Mouse (Mus musculus) kidney, adult 8-10 months (tissue): ENCODE results near the gene Arl6ip5.
A peak's percentile ranks its signal among the peaks of the same experiment; 100 is the strongest.

Experiments
- DNase-seq, 2 experiments: peaks; one replicate each; pipeline ENCODE4 v3.0.0; 2022

The Arl6ip5 gene

DNA sequence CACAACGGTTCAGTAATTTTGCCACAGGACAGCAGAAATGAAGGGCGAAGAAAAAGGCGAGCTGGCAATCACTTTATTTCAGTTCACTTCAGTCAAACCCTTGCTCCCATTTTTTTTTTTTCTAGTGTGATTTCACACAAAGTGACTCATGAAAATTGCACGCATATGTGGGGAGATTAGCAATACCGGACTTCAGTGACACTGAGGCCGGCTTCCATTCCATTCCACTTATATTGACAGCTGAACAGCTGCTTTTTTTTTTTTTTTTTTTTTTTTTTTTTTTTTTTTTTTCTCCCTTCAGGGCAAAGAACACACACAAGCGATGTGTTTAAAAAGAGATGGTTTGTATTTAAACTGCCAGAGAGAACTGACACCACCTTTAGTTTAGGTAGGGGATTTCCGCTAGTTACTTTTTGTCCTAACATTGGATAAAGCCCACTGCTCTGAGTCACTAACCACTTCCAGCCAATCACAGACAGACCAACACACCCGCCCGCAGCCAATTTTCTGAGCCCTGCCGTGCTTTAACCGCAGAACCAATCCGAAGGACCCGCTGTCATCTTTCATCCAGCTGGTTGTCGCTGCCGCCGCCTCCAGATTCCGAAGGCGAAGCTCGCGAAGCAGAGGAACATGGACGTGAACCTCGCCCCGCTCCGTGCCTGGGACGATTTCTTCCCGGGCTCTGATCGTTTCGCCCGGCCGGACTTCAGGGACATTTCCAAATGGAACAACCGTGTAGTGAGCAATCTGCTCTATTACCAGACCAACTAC lies at the start of gene Arl6ip5:
Arl6ip5 (plus strand) TSS at position 499 of the 771 bp plus-strand sequence.
- peak; percentile 89 to 91 for DNase-seq

DNA sequence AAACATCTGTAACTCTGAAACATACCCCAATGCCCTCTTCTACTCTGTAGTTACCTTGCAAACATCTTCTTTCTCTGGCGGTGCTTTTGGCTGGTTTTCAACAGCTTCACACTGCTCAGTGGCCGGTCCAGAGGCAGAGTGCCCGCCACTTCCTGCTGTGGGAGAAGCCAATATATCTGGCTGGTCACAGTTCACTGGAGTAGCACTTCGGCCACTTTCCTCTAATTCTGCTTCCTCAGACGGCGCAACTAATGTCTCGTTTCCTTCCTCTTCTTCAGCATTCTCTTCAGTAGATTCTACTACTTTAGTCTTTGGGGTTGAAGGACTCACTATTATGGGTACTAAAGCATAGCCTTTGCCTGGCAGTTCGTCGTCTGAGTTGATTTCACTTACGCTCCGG lies 34.8 kb upstream of the Arl6ip5 start:
- peak; percentile 56 to 64 for DNase-seq

DNA sequence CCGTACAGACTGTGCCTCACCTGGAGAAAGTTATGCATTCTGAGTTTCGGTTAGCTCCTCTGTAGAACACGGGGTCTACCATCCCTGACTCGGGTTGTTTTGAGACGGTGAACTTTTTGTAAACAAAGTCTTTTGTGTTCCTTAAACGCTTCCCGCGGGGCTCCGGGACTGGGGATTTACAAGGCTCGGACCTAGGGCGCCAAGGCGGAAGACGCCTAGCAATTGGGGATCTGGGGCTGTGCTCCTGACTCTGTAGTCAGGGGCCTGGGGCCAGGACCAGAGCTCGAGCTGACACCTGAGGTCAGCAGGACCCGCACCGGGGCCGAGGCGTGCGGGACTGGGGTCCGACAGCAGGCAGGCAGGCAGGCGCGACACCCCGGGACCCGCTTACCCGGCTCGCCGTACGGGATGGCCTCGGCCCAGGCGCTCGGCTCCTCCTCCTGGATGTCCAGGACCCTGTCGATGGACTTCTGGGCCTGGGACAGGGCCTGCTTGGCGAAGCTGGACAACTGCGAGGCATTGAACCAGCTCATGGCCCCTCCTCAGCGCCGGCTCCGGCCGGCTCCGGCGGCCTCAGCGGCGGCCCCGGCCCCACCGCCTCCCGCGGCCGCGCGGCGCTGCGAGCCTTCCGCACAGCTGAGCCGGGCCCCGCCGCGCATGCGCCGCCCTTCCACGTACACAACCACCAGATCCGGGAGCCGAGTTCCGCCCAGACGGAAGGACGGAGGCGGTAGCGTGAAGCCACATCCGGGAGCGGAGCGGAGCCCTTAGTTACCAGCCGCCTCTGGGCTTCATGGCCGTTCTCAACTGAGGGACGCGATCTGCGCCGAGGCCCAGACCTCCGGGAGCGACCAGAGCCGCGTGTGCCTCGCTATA lies 31.8 kb upstream of the Arl6ip5 start, which contains the start of gene Tmf1:
Tmf1 (minus strand) TSS at position 632 of the 876 bp plus-strand sequence.
- peak; percentile 95 to 96 for DNase-seq

DNA sequence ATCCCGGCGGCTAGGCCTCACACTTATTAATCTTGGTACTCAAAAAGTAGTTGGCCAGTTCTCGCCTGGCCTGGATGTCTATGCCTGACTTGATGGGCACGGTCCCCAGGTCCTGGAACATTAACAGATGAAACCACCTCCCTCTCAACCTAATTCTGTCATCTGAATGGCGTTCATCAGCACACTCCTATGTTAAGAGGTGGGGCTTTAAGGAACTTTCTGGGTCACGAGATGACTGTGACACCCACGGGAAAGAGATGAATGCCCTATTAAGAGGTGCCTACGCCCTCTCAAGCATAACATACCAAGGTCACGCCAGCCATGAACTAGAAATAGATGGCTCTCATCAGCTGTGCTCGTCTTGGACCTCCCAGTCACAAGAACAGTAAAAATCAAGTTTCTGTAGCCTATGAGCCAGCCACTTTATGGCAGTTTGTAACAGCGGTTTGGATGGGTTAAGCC lies 31.1 kb upstream of the Arl6ip5 start:
- no peak for DNase-seq

DNA sequence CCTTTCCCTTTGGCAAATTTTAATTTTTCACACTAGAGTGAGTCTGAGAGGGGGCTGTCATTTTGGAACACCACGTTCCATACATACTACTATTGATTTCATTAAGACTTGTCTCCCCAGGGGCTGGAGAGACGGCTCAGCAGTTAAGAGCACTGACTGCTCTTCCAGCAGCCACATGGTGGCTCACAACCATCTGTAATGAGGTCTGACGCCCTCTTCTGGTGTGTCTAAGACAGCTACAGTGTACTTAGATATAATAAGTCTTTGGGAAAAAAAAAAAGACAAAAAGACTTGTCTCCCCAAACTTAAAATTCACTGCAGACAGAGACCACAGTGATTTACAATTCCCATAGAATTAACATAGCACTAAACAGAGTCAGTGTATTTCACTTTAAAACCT lies 10.1 kb upstream of the Arl6ip5 start:
- DNase-seq: no peak

DNA sequence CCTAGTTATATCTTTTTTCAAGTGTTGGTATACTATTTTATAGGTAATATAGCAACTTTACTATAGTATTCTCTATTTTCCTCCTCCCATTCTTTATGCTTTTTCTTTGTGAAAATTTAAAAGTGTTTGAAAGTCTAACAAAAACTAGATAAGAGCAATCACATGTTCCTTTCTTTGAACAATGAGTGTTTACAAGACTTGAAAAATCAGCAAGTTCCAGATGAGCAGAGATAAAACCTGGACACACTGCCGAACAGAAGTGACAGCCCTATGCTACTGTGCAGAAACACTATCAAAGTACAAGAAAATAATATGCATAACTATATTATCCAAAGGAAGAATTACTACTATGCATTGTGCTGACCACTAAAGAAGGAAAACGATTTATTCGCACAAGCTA lies 8.0 kb upstream of the Arl6ip5 start:
- no peak for DNase-seq

DNA sequence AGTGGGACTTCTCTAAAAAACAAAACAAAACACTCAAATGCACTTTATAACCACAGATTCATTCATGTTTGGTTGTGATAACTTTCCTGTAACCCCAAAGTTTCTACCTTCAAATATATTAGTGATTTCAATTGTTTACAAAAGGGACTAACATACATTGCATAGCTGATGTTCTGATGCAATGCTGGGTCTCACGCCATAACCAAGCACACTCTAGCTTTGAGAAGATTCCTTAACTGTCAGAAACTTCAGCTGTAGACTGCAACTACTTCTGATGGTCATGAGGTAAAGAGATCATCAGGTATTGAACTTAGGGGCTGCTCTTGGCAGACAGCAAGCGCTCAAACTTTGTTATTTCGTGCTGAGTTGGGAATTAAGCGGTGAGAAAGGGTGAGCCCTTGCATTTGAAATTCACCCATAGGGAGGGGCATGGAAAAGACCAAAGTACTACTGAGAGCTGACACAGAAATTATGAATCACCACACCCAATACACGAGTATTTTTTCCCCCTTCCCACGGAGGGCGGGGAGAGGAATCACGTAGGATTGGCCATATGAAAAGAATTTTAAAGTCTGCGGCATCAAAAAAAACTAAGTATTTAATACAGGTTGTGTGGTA lies 6.1 kb upstream of the Arl6ip5 start:
- DNase-seq: no peak

DNA sequence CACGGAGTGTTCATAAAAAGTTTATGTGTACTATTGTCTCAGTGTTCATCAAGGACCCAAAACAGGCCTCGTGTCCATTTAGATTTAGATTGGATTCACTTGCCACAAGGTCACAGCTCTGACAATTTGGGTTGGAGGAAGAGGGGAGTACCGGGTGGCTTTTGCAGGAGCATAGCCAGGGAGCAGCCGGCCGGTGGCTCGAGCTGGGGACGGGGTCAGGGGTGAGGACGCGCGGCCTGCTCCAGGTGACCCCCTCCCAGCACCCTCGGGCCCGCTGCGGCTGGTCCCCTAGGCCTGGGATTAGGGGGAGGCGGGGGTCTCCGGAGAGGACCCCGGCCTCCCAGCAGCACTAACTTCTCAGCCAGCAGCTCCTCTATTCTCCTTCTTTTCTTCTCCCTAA lies 5.5 kb upstream of the Arl6ip5 start:
- peak; percentile 27 to 32 for DNase-seq

DNA sequence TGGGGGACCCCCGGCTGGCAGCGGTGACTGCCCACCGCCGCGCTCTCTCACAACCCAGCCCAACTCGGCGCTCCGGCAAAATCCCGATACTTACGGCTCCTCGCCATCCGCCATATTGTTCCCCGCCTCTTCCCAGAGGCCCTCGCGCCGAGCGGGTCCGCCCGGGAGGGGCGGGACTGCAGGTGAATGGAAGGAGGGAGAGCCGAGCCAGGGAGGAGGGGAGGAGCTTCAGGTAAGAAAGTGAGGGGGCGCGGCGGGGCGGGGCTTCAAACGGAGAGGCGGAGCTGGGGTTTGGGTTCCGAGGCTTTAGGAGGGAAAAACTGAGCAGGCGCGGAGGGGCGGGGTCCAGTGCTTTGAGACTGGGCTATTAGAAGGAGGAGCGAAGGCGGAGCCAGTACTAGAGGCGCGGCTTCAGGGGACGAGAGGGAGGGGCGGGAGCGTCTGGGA lies 5.0 kb upstream of the Arl6ip5 start, which contains the start of gene Uba3:
Uba3 (minus strand) TSS at position 209 of the 447 bp plus-strand sequence.
- DNase-seq: peak; percentile 99 to 100

DNA sequence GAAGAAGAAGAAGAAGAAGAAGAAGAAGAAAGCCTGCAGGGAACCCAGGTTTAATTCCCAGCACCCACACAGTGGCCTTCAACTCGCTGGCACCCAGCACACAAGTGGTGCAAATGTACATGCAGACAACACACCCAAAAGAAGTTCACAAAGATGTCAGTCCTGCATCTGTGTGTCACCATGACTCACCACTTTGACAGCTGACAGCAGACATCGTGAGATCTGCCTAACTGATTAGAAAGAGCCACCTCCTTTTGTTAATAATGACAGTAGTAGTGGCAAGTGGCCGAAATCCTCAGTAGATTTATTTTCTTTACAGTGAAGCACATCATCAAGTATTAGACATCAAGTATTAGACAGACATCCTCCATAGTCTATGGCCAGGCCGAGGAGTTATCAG lies 3.4 kb upstream of the Arl6ip5 start:
- DNase-seq: no peak

DNA sequence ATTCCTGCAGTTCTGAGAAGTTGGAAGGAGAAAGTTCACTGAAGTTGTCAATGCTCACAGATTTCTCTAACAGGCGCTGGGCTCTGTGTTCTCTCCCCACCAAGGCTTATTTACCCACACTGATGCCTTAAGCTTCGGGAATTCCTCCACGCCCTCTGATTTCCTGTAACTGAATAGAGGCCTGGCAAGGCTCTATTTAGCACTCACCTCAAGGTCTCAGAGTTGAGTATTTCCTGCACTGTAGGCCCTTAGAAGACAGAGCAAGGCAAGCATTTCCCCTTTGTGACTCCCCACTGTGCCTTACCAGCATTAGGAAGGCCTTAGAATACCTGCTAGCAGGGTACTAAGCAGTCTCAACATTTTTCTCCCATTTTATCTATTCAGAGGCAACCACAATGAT lies 2.1 kb upstream of the Arl6ip5 start:
- no peak for DNase-seq

DNA sequence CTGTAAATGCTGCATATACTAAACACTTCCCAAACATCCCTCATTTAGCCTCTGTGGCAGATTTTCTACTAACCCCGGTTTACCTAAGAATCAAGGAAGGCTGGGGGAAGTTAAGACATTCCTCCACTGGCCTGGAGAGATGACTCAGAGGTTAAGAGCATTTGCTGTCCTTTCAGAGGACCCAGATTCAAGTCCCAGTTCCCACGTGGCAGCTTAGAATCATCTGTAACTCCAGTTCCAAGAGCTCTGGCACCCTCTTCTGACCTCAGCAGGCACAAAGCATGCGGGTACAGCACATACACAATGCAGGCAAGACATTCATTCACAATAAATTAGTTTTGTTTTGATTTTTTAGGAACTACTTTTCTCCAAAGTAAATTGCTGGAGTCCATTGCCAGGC lies 1.3 kb upstream of the Arl6ip5 start:
- DNase-seq: no peak

DNA sequence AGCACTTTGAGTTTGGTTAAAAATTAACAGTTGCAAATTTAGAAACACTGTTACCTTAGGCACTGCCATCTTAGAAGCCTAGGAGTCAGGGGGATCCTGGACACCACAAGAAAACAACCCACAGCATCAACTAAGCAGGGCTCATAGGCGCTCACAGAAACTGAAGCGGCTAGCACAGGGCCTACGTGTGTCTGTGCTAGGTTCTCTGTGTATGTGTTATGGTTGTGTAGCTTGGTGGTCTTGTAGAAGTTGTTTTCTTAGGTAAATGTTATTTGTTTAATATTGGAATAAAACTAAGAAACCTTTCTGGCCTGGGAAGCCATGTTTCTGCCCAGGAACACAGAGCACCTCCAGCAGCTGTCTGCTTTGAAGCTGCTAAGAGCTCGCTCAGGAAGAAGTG lies 738 bp upstream of the Arl6ip5 start:
- DNase-seq: no peak

DNA sequence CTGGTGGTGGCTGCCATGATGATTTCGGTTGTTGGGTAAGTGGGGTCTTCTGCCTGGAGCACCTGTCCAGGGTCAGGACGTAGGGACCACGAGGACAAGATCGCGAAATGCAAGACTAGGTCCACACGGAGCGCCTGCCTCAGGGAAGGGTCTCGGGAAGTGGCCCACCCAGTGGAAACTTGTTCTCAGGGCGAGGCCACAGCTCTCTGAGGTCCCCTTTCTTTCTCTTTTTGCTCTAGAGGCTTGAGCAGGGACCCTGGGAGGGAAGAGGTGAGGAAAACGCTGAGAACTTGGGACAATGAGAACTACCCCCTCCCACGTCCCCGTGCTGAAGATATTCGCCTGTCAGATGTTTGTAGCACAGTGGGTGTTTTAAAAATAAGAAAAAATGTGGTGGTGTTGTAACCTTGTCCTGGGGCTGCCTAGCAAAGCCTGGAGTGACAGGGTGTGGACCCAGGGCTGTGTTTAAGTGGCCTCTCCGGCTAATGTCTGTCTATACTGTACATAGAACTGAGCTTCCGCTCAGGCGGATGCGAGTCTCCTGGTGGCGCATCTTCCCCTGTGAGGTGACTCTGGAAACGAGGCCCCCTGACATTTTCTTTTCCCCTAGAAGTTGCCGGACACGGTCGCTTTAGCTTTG lies 593 bp downstream of the Arl6ip5 start:
- DNase-seq: no peak

DNA sequence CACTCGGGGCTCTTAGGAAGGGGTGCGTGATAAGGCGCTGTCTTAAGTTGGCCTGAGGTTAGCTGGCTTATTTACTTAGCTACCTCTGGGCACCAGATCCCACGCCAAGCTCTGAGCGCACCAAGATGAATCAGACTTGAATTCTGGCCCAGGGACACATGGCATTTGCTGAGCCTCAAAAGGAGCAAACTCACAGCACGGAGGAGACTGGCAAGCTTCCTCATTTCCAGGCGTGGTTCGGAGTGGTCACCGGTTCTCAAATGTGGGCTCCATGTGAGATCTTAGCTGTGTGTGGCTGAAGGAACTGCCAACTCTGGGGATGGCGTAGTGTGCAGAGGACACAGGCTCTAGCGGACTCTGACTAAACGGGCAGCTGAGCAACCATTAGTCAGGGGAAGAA lies 1.5 kb downstream of the Arl6ip5 start:
- peak; percentile 23 to 37 for DNase-seq

DNA sequence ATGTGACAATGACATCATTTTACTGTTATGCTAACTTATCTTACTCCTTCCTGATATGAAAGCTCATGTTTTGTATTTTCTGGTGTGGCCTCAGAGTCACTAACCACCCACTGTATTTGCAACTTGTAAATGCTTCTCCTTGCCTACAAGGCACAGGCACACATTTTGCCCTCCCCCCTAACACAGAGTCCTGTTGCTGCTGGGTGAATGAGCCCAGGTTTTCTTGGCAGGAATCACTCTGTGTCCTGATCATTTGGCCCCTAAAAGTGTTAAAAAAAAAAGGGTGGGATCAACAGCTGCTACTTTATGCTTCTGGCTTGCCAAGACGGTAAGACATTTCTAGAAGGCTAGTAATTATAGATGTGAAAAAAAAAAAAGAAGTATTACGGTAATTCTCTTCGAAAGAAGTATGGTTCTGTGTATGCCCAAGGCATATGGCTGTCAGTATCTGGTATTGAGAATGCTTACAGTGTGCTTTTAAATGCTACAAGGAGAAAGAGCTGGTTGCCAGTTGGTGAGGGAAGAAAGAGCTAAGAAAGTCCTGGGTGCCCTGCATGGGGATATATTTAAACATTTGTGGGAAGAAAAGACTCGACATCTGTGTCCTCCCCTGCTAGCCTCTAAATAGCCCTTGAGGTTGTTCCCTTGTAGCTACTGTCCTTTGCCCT lies 5.8 kb downstream of the Arl6ip5 start:
- no peak for DNase-seq

DNA sequence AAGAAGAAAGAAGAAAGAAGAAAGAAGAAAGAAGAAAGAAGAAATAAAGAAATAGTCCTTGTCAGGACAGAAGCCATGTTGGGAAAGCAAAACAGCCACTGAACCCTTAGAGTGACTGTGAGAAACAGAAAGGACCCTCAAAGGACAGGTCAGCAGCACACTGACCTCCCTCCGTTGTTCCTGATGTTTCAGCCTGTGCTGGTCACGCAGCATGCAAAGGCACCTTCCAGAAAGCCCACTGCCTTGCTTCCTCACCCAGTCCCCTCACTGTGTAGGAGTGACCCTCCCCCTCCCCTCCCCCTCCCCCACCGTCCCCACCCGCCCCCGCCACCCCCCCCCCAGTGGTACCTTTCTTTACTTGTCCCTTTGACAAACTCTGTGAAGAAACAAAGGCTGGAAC lies 10.2 kb downstream of the Arl6ip5 start:
- no peak for DNase-seq

DNA sequence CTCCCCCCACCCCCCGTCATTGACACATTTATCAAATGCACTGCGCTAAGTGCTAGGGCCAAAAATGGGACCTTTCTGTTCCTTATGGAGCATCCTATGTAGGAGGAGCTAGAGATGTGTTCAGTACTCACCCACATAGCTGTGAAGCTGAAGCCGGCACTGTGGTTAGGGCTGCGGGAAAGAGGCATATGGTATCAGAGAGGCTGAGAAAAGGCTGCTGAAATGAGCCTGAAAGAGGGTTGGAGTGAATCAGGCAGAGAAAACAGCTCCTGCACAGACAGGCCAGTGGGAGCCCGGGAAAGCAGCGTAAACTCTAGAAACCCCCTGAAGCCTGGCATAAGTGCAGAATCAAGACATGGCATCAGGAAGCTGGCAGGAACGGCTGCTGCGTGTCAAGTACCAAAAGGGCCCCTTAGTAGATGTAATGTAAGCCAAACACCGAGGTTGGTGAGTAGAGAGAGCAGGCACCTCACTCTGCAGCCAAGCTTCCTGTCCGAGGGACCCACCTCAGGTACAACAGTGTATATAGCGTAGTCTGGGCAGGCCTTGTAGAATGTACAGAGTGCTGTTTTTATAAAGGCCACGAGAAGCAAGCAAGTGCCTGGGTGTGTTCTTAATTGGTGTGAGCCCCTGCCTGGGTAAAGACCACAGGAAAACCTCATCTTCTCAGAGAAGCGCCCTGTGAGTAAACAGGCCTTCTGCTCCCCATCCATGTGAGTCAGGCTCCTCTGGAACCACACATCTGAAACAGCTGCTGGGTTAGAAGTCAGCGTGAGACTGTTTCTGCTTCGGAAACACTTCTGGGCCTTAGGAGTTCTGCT lies 10.9 kb downstream of the Arl6ip5 start:
- no peak for DNase-seq

DNA sequence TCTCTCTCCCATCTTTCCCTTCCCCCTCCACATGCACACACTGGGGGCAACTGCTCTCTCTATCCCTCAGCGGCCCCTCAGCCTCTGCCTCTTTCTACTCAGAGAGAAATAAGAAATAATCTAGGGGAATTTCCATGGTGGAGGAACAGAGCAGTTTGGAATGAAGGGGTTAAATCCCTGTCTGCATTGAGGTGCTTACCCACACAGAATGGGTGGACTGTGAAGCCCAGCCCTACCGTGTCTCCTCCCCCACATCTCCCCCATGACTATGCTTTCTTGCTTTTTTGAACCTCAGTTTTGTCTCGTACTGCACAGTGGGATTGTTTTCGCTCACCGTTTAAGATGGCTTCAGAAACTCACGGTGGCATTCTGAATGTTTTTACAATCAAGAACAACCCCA lies 11.8 kb downstream of the Arl6ip5 start:
- no peak for DNase-seq

DNA sequence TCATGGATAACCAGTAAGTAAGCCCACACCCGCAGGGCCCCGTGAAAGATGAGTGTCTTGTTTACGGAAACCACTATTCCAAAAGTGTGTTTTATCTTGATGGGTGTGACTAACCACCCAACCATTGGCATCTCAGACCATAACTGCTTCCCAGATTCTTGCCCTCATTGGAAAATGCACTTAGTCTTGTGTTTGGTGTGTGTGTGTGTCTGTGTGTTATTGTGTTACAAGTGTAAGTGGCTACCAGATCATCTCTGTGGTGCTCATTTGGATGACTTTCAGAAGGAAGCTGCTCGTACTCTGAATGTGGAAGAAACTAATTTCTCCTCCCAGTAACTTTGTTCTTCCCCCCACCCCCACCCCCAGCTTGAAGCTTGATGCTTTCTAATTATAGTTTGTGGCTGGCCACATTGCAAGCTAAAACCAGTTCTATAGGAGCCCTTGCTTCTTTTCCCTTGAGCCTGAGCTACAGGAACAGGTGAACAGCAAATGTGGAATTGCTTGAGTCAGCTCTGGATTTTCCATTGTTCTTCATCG lies 12.5 kb downstream of the Arl6ip5 start:
- DNase-seq: no peak

DNA sequence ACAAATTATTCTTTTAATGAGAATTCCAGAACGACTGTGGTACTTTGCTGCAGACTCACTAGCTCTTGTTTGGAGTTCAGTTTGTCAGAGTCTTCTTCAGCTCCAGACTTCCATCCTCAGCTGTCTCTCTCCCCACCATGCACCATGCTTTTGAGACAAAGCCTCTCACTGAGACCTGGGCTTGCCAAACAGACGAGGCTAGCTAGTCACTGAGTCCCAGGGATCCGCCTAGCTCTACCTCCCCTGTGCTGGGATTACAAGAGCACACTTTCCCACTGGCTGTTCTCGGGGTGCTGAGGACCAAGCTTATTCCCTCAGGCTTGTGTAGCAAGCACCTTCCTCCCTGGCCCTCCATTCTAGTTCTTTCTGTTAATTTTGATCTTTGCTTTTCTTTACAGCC lies 13.1 kb downstream of the Arl6ip5 start:
- no peak for DNase-seq
